Mouse (Mus musculus) MEL (cell line): Measurements from ENCODE around the gene Nop14. TPM values are rescaled to one million over a fixed set of nuclear protein-coding genes. Genes with fewer than 3 reads are reported as not detected.

Experiments
- DNase-seq: peaks from one replicate; pipeline ENCODE4 v3.0.0; 2011; ENCODE audit warnings: low read depth, low spot score
- H3K27ac ChIP-seq: 2 replicates; pipeline ENCODE4 v1.5.1; 2012; ENCODE audit warnings: low read depth, mild to moderate bottlenecking, control low read depth, low read length, moderate library complexity; ENCODE audit not compliant: control insufficient read depth
- H3K27me3 ChIP-seq, 2 experiments: fragments of 150-350 bp in 1 of 2; sonication (generic) in 1 of 2; 2 replicates each; pipeline ENCODE4 v1.6.1; 2012; ENCODE audit warnings: low read length in 2 of 2, mild to moderate bottlenecking in 2 of 2, improper control_type of control experiment in 1 of 2, moderate library complexity in 1 of 2; ENCODE audit not compliant: insufficient read depth in 2 of 2, control insufficient read depth in 1 of 2
- H3K36me3 ChIP-seq, 2 experiments: 2 replicates each; pipeline ENCODE4 v1.6.1; 2012 to 2014; ENCODE audit warnings: low read length in 2 of 2, improper control_type of control experiment in 1 of 2, inconsistent platforms in 1 of 2, mild to moderate bottlenecking in 1 of 2; ENCODE audit not compliant: insufficient read depth in 2 of 2, control insufficient read depth in 1 of 2
- H3K4me1 ChIP-seq, 2 experiments: fragments of 150-350 bp in 1 of 2; sonication (generic) in 1 of 2; 2 replicates each; pipeline ENCODE4 v1.6.1; 2012; ENCODE audit warnings: low read length in 2 of 2, improper control_type of control experiment in 1 of 2, mild to moderate bottlenecking in 1 of 2; ENCODE audit not compliant: insufficient read depth in 2 of 2, control insufficient read depth in 1 of 2
- H3K4me3 ChIP-seq, 2 experiments: fragments of 150-350 bp in 1 of 2; sonication (generic) in 1 of 2; 2 replicates each; pipeline ENCODE4 v1.5.1; 2012; ENCODE audit warnings: low read depth in 2 of 2, low read length in 2 of 2, mild to moderate bottlenecking in 2 of 2, moderate library complexity in 2 of 2, control low read depth in 1 of 2, improper control_type of control experiment in 1 of 2; ENCODE audit not compliant: control insufficient read depth in 1 of 2, insufficient read depth in 1 of 2
- H3K79me2 ChIP-seq: 2 replicates; pipeline ENCODE4 v1.6.1; 2012; ENCODE audit warnings: mild to moderate bottlenecking, low read length, moderate library complexity; ENCODE audit not compliant: control insufficient read depth, poor library complexity, insufficient read depth
- H3K9ac ChIP-seq: 2 replicates; pipeline ENCODE4 v1.6.1; 2012; ENCODE audit warnings: low read depth, mild to moderate bottlenecking, control low read depth, low read length, moderate library complexity; ENCODE audit not compliant: control insufficient read depth, poor library complexity, severe bottlenecking
- H3K9me3 ChIP-seq: fragments of 150-350 bp; sonication (generic); replicated peaks from 2 replicates; pipeline ENCODE4 v1.6.1; 2012; ENCODE audit warnings: mild to moderate bottlenecking, low read length, improper control_type of control experiment, moderate library complexity; ENCODE audit not compliant: insufficient read depth
- E2F4 ChIP-seq: IDR thresholded peaks from 2 replicates; pipeline ENCODE4 v1.6.1; 2011; ENCODE audit warnings: low read depth, low read length, improper control_type of control experiment, borderline replicate concordance
- ELF1 ChIP-seq: IDR thresholded peaks from 2 replicates; pipeline ENCODE4 v1.6.1; 2014; ENCODE audit warnings: low read depth, mild to moderate bottlenecking, inconsistent platforms, low read length, improper control_type of control experiment, moderate library complexity
- ETS1 ChIP-seq: IDR thresholded peaks from 2 replicates; pipeline ENCODE4 v1.6.1; 2012; ENCODE audit warnings: low read depth, mild to moderate bottlenecking, inconsistent platforms, low read length, improper control_type of control experiment, moderate library complexity
- HCFC1 ChIP-seq: IDR thresholded peaks from 2 replicates; pipeline ENCODE4 v1.6.1; 2012; ENCODE audit warnings: low read depth, mild to moderate bottlenecking, inconsistent platforms, low read length, improper control_type of control experiment, moderate library complexity
- MAFK ChIP-seq: IDR thresholded peaks from 2 replicates; pipeline ENCODE4 v1.6.1; 2011; ENCODE audit warnings: low read depth, mild to moderate bottlenecking, low read length, improper control_type of control experiment, borderline replicate concordance
- MAX ChIP-seq: IDR thresholded peaks from 2 replicates; pipeline ENCODE4 v1.6.1; 2011; ENCODE audit warnings: low read length, improper control_type of control experiment
- MAZ ChIP-seq: IDR thresholded peaks from 2 replicates; pipeline ENCODE4 v1.6.1; 2012; ENCODE audit warnings: low read depth, mild to moderate bottlenecking, inconsistent platforms, low read length, improper control_type of control experiment
- MYB ChIP-seq: IDR thresholded peaks from 2 replicates; pipeline ENCODE4 v1.6.1; 2011; ENCODE audit warnings: mild to moderate bottlenecking, low read depth, low read length, improper control_type of control experiment
- NELFE ChIP-seq: IDR thresholded peaks from 2 replicates; pipeline ENCODE4 v1.6.1; 2011; ENCODE audit warnings: low read depth, low read length, improper control_type of control experiment
- RAD21 ChIP-seq: IDR thresholded peaks from 2 replicates; pipeline ENCODE4 v1.6.1; 2011; ENCODE audit warnings: mild to moderate bottlenecking, low read depth, low read length, improper control_type of control experiment
- SMC3 ChIP-seq: IDR thresholded peaks from 2 replicates; pipeline ENCODE4 v1.6.1; 2011; ENCODE audit warnings: low read depth, low read length, improper control_type of control experiment
- TBP ChIP-seq: IDR thresholded peaks from 2 replicates; pipeline ENCODE4 v1.8.0; 2011; ENCODE audit warnings: low read depth, low read length, improper control_type of control experiment
- TCF12 ChIP-seq: IDR thresholded peaks from 2 replicates; pipeline ENCODE4 v1.6.1; 2014; ENCODE audit warnings: low read depth, mild to moderate bottlenecking, inconsistent platforms, low read length, improper control_type of control experiment, moderate library complexity
- USF2 ChIP-seq, 2 experiments: IDR thresholded peaks; 2 replicates each; pipeline ENCODE4 v1.6.1; 2011 to 2012; ENCODE audit warnings: improper control_type of control experiment in 2 of 2, low read length in 2 of 2, borderline replicate concordance in 1 of 2, inconsistent platforms in 1 of 2, low read depth in 1 of 2, mild to moderate bottlenecking in 1 of 2; ENCODE audit not compliant: insufficient read depth in 1 of 2
- ZC3H11A ChIP-seq: IDR thresholded peaks from 2 replicates; pipeline ENCODE4 v1.6.1; 2012; ENCODE audit warnings: low read depth, mild to moderate bottlenecking, inconsistent platforms, low read length, improper control_type of control experiment
- ZMIZ1 ChIP-seq: IDR thresholded peaks from 2 replicates; pipeline ENCODE4 v1.6.1; 2012; ENCODE audit warnings: low read depth, mild to moderate bottlenecking, inconsistent platforms, low read length, improper control_type of control experiment, moderate library complexity
- polyA plus RNA-seq, 2 experiments: library from polyadenylated mRNA; stranded (reverse) in 1 of 2; unstranded in 1 of 2; fragments of >175 nt in 1 of 2; fragments of >200 nt in 1 of 2; gene quantifications; 2 replicates each; pipeline versions ENCODE4 v1.2.1 to v1.2.4; 2012; ENCODE audit warnings: low replicate concordance in 2 of 2, low read depth in 1 of 2; ENCODE audit not compliant: insufficient read length in 2 of 2, insufficient read depth in 1 of 2, missing spikeins in 1 of 2
- total RNA-seq: library from RNA; depleted of rRNA; stranded (reverse); fragments of 300-350 nt; gene quantifications from 2 replicates; pipeline ENCODE4 v1.2.3, GENCODE M21; 2012

Nop14 gene
- total and polyA plus RNA-seq, 3 experiments = 101 to 132 TPM; not detected in 1

- Histone ChIP-seq H3K4me3 (no peak overlapping the region), H3K9ac (no peak overlapping the region), H3K4me1 (peaks cover 0 to 18% of the 10 kb centered on the region in 2 experiments; a peak in 2 of 4 replicates), H3K36me3 (peaks cover 0 to 9% of the 10 kb centered on the region in 2 experiments; a peak in 3 of 4 replicates), H3K9me3 (no peaks in the 10 kb centered on the region), H3K79me2 (peaks cover 13% of the 10 kb centered on the region), H3K27me3 (no peaks in the 10 kb centered on the region), H3K27ac (no peak overlapping the region)
- DNase-seq = no peak
- TF ChIP-seq ZMIZ1 (no peak), ELF1 (no peak), MAFK (no peak), MYB (no peak), TBP (no peak), RAD21 (no peak), MAX (no peak), ETS1 (no peak), TCF12 (no peak), E2F4 (no peak), NELFE (no peak), ZC3H11A (no peak)
These were observed 26.3 kb downstream of the Nop14 start for GRCm38 (mm10) chr5:34633641-34634040.

GRCm38 (mm10) chr5:34632996-34633395 lies 27.0 kb downstream of the Nop14 start:
- no peak overlapping the region for H3K9ac ChIP-seq
- DNase-seq = peak; percentile 65
- H3K27me3 ChIP-seq = no peaks in the 10 kb centered on the region
- no peak overlapping the region for H3K27ac ChIP-seq
- TF ChIP-seq USF2 (IDR thresholded peaks at IDR 0.05; ENCODE audit: borderline replicate concordance in 1 of 2, insufficient read depth in 1 of 2, low read depth in 1 of 2, low read length in 2 of 2) (no peak), HCFC1 (no peak), MAZ (no peak), SMC3 (0 out of 2 replicates have a peak, but pooled peaks have one; percentile 7)
- H3K36me3 ChIP-seq = peaks cover 0 to 8% of the 10 kb centered on the region in 2 experiments; a peak in 2 of 4 replicates
- H3K4me3 ChIP-seq = no peak overlapping the region
- peaks cover 13% of the 10 kb centered on the region for H3K79me2 ChIP-seq
- H3K4me1 ChIP-seq = peaks cover 0 to 18% of the 10 kb centered on the region in 2 experiments; a peak in 2 of 4 replicates
- no peaks in the 10 kb centered on the region for H3K9me3 ChIP-seq
